Comparison of ENCODE assay signal across 8 mouse cellular contexts in the genomic region with DNA sequence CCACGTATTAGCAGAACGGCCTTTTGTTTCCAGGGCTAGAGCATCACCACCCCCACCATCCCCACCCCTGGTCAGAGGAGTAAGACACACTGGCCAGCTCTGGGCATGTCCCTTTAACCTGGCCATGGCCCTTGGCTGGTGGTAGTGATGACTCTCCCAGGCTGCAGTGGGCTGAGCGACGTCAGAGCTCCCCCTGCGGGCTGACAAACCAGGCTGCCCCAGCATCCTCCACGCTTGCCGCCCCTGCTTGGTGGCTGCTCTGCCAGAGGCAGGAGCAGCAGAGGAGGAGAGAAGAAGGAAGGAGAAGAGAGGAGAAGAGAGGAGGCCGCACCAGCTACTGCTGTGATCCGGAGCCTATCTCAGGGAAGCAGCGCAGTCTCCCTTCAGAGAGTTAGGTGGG.
DNase-seq lines count a peak whose midpoint lies in the region; ATAC-seq and TF ChIP-seq lines count a peak whose summit lies in the region.

No protein-coding gene starts in this region.

- H3K4me3 ChIP-seq in forebrain, embryonic 11.5 days (ENCODE audit: low read depth, low read length): no peak overlapping the region
- no peak overlapping the region for H3K4me3 ChIP-seq in heart, embryonic 15.5 days
- H3K4me3 ChIP-seq in liver, postnatal 0 days (ENCODE audit: low read depth, low read length): no peak overlapping the region
- H3K4me3 ChIP-seq in olfactory bulb, adult 2 months (ENCODE audit: insufficient read depth, low read depth, low read length): peak overlapping the region; percentile 40

- 60% methylated on average over 10 of the region's 10 CpGs for WGBS in forebrain, embryonic 11.5 days
- WGBS in heart, embryonic 15.5 days: 50% methylated on average over 10 of the region's 10 CpGs
- 70% methylated on average over 10 of the region's 10 CpGs for WGBS in liver, postnatal 0 days (ENCODE audit: insufficient replicate concordance)
- 25% methylated on average over 10 of the region's 10 CpGs for WGBS in olfactory bulb, adult 2 months

- TF ChIP-seq CTCF in liver, postnatal 0 days (IDR thresholded peaks at IDR 0.05; ENCODE audit: low read depth): peak; percentile 69
- peak; percentile 48; the same call in 1 of the 2 replicates for TF ChIP-seq CTCF in olfactory bulb, adult 2 months (IDR thresholded peaks at IDR 0.05; ENCODE audit: insufficient read depth, low read depth, low read length)

- no peak for TF ChIP-seq EP300 in liver, postnatal 0 days (IDR thresholded peaks at IDR 0.05; ENCODE audit: low read depth)

- no peaks in the 10 kb centered on the region for H3K4me1 ChIP-seq in forebrain, embryonic 11.5 days (replicated peaks; ENCODE audit: control insufficient read depth, insufficient read depth, low read length)
- peaks cover 19% of the 10 kb centered on the region for H3K4me1 ChIP-seq in heart, embryonic 15.5 days (replicated peaks)
- H3K4me1 ChIP-seq in liver, postnatal 0 days (ENCODE audit: insufficient read depth): no peaks in the 10 kb centered on the region
- peaks cover 60% of the 10 kb centered on the region for H3K4me1 ChIP-seq in olfactory bulb, adult 2 months (ENCODE audit: control insufficient read depth, insufficient read depth, low read length)

- peak; percentile 30; the same call in 1 of the 2 replicates for TF ChIP-seq POLR2A in olfactory bulb, adult 2 months (IDR thresholded peaks at IDR 0.05; ENCODE audit: insufficient read depth, low read depth, low read length)

- H3K27me3 ChIP-seq in forebrain, embryonic 11.5 days (ENCODE audit: control insufficient read depth, insufficient read depth, low read length): no peaks in the 10 kb centered on the region
- H3K27me3 ChIP-seq in heart, embryonic 15.5 days: no peaks in the 10 kb centered on the region
- no peaks in the 10 kb centered on the region for H3K27me3 ChIP-seq in liver, postnatal 0 days (ENCODE audit: insufficient read depth, low read length)

- no peak overlapping the region for H3K9ac ChIP-seq in forebrain, embryonic 11.5 days (ENCODE audit: low read length)
- no peak overlapping the region for H3K9ac ChIP-seq in heart, embryonic 15.5 days
- no peak overlapping the region for H3K9ac ChIP-seq in liver, postnatal 0 days (replicated peaks)

- no peaks in the 10 kb centered on the region for H3K36me3 ChIP-seq in forebrain, embryonic 11.5 days (ENCODE audit: control insufficient read depth, insufficient read depth, low read length)
- H3K36me3 ChIP-seq in heart, embryonic 15.5 days: no peaks in the 10 kb centered on the region
- peaks cover 37% of the 10 kb centered on the region for H3K36me3 ChIP-seq in liver, postnatal 0 days (replicated peaks; ENCODE audit: insufficient read depth, low read length)

- ATAC-seq in forebrain, embryonic 11.5 days (replicated peaks; ENCODE audit: low FRiP score): 0 out of 2 replicates have a peak, but pooled peaks have one; percentile 47
- ATAC-seq in heart, embryonic 15.5 days (replicated peaks; ENCODE audit: insufficient number of reproducible peaks, insufficient read depth, low FRiP score, low read depth): 0 out of 2 replicates have a peak, but pooled peaks have one; percentile 28
- ATAC-seq in liver, postnatal 0 days: no peak

- no peak overlapping the region for H3K4me2 ChIP-seq in forebrain, embryonic 11.5 days (ENCODE audit: low read depth, low read length, severe bottlenecking)
- H3K4me2 ChIP-seq in heart, embryonic 15.5 days: no peak overlapping the region
- no peak overlapping the region for H3K4me2 ChIP-seq in liver, postnatal 0 days (ENCODE audit: low read depth, low read length)

- no peaks in the 10 kb centered on the region for H3K9me3 ChIP-seq in forebrain, embryonic 11.5 days (ENCODE audit: control insufficient read depth, low read length)
- no peaks in the 10 kb centered on the region for H3K9me3 ChIP-seq in heart, embryonic 15.5 days (replicated peaks)
- H3K9me3 ChIP-seq in liver, postnatal 0 days (ENCODE audit: low read length): no peaks in the 10 kb centered on the region

- no peak overlapping the region for H3K27ac ChIP-seq in forebrain, embryonic 11.5 days (ENCODE audit: low read depth, low read length)
- H3K27ac ChIP-seq in heart, embryonic 15.5 days: no peak overlapping the region
- H3K27ac ChIP-seq in liver, postnatal 0 days (ENCODE audit: low read depth): no peak overlapping the region
- H3K27ac ChIP-seq in olfactory bulb, adult 2 months (ENCODE audit: insufficient read depth, low read depth, low read length): peak overlapping the region; percentile 94

- DNase-seq in urinary bladder, postnatal 25 days (ENCODE audit: low spot score): peak; percentile 37
- DNase-seq in urinary bladder, postnatal 4 days (ENCODE audit: low spot score in 2 of 2): no peak
- no peak for DNase-seq in forebrain, embryonic 11.5 days (ENCODE audit: low spot score)
- DNase-seq in kidney, postnatal 14 days: peak; percentile 78
- DNase-seq in liver, postnatal 0 days: peak; percentile 51
- no peak for DNase-seq in c-Kit-positive CD71-positive TER-119-positive erythroid progenitor cells, embryonic 14.5 days (ENCODE audit: low spot score)

Comparison
In these comparisons a context has a peak if more than half of its experiments do, and no peak if none do; other contexts are left out.
1. DNase-seq: peak in urinary bladder, postnatal 25 days (single experiment), kidney, postnatal 14 days (single experiment) and liver, postnatal 0 days (single experiment); none in urinary bladder, postnatal 4 days (0 of 2), forebrain, embryonic 11.5 days (single experiment) and c-Kit-positive CD71-positive TER-119-positive erythroid progenitor cells, embryonic 14.5 days (single experiment).